Mouse (Mus musculus) macrophage (primary cell): ENCODE data around the gene 9230102O04Rik. TPM values are rescaled to one million over a fixed set of nuclear protein-coding genes. Genes with fewer than 3 reads are reported as not detected.

Experiments
- H3K27ac ChIP-seq: fragments of 350-480 bp; formaldehyde crosslinking; 2 replicates; pipeline ENCODE4 v1.9.0; 2021
- H3K36me3 ChIP-seq: fragments of 350-480 bp; formaldehyde crosslinking; 2 replicates; pipeline ENCODE4 v1.9.0; 2021; ENCODE audit errors: inconsistent target
- H3K4me3 ChIP-seq: fragments of 350-480 bp; formaldehyde crosslinking; 2 replicates; pipeline ENCODE4 v1.9.0; 2021; ENCODE audit errors: inconsistent target
- H3K79me2 ChIP-seq: fragments of 350-480 bp; formaldehyde crosslinking; 2 replicates; pipeline ENCODE4 v1.9.0; 2021; ENCODE audit errors: inconsistent target
- WGBS: methylation state at CpG from one replicate; pipeline ENCODE4 v1.1.7; 2026; ENCODE audit warnings: inconsistent platforms; ENCODE audit not compliant: missing documents; 5-methylcytosine and 5-hydroxymethylcytosine counted together
- polyA plus RNA-seq: library from polyadenylated mRNA; stranded (reverse); fragments of 250-400 nt; gene quantifications from 3 replicates; pipeline ENCODE4 v1.2.4, GENCODE M21; 2018; ENCODE audit warnings: inconsistent platforms

The 9230102O04Rik gene
- polyA plus RNA-seq, 1 experiment from 2014 or later: not detected

DNA sequence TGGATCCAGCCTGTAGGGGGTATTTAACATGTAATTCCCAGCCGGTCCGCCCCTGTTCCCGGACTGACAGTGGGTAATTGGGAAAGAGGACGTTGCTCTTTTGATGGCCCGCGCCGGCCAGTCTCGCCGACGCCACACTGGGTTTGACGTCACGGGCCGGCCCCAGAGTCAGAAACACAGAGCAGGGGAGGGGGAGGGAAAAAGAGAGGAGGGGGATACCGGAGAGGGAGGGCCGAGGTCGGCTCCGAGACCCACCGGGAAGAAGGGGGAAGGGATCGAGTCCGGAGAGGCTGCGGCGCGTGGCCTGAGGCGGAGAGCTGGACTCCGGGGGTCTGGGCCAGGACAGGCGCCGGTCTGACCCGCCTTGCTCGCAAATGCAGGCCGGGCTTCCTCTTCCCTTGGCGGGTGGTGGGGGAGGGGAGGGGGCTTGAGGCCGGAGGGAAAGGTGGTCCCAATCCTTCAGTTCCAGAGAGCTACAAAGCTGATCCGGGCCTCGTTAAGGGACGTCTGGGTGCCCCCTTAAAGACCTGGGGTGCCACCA lies 8.2 kb downstream of the 9230102O04Rik start, which contains the start of gene 4930412O13Rik:
TSS of gene 4930412O13Rik (plus strand) at position 202 of the 541 bp plus-strand sequence.
- Histone ChIP-seq H3K79me2 (no peaks in the 10 kb centered on the region), H3K4me3 (no peak within 1 kb of the TSS), H3K27ac (no peak within 1 kb of the TSS), H3K36me3 (no peaks in the 10 kb centered on the region)
- WGBS: 4% methylated on average over 30 of the region's 35 CpGs

DNA sequence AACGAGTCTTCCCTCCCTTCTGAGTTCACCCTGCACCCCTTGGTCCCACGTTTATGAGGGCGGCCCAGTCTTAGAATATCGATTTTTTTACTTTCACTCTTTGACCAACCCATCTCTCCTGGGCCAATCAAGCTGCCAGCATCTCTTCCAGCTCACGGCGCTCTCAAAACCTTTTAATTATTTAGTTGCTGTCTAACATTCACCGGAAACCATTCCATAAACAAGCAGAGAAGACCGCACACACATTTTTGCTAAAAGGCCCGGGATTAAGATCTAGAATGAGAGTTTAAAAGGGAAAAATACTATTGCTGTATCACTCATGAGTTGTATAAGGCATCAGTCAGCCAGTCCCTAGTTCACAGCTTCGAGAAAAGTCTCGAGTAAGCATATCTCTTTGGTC lies 9.1 kb downstream of the 9230102O04Rik start:
- WGBS: 16% methylated on average over 11 of the region's 11 CpGs
- H3K79me2 ChIP-seq: no peaks in the 10 kb centered on the region
- H3K4me3 ChIP-seq: no peak overlapping the region
- no peak overlapping the region for H3K27ac ChIP-seq
- no peaks in the 10 kb centered on the region for H3K36me3 ChIP-seq

DNA sequence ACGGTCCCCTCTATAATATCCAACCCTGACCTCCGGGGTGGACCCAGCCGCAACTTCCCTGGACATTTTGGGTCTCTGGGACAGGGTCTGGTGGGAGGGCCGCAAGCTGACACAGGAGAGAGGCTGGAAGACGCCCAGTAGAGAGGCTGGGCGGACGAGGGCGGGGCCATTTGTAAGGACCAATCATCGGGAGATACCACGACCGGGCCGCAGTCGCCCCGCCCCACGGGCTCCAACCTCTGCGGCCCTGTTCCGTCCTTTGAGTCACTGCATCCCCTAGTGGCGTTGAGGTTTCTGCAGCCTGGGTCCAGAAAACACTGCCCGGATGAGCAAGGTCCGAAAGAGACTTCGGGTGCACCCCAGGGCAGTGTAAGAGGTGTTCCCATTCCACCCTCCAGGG lies 9.8 kb downstream of the 9230102O04Rik start:
- no peaks in the 10 kb centered on the region for H3K36me3 ChIP-seq
- H3K27ac ChIP-seq: no peak overlapping the region
- H3K79me2 ChIP-seq: no peaks in the 10 kb centered on the region
- peak overlapping the region; percentile 41 for H3K4me3 ChIP-seq
- under 1% methylated on average over 20 of the region's 21 CpGs for WGBS

DNA sequence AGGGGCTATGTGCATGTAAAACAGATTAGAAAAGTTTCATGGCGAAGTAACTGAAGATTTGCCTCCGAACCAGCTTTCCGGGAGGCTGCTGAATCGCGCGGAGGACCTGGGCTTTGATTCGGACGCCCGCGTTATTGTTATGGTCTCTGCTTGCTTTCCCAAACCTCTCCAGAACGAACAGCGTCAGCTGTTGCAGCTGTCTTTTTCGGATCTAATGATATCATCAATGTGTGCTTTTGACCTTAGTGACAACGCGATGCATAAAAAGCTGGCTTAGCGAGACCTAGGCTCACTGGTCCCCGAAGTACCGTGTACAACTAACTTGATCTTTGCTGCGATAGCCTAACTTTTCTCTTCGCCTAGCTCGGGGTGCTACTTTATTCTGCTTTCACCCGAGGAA lies 10.2 kb downstream of the 9230102O04Rik start:
- H3K36me3 ChIP-seq: no peaks in the 10 kb centered on the region
- H3K27ac ChIP-seq: no peak overlapping the region
- H3K79me2 ChIP-seq: no peaks in the 10 kb centered on the region
- H3K4me3 ChIP-seq: peak overlapping the region; percentile 41
- WGBS: 0% methylated on average over 22 of the region's 22 CpGs

DNA sequence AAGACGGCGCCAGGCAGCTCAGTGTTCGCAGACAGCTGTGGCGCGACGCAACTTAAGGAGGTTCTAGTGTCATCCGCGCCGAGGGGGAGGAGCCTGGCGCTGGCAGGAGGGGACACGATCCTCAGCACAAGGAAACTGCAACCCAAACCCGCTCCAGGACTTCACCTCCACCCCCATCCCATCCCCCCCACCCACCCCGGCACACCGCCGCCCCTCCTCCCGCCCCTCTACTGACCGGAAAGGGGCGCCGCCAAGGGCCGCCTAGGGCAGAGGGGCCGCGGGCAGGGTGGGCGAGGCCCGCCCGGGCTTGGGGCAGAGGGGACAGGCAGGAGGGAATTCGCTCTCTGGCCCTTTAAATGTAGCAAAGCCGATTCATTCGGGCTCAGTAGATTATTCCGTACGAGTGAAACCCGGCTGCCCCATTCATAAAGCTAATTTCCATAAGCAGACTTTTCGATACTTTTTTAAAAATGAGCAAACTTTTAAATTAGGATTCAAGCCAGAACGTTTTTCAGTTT lies 10.7 kb downstream of the 9230102O04Rik start:
- Histone ChIP-seq H3K79me2 (no peaks in the 10 kb centered on the region), H3K27ac (no peak overlapping the region), H3K4me3 (peak overlapping the region; percentile 41), H3K36me3 (no peaks in the 10 kb centered on the region)
- 1% methylated on average over 23 of the region's 33 CpGs for WGBS

- no peaks in the 10 kb centered on the region for H3K79me2 ChIP-seq
- H3K36me3 ChIP-seq: no peaks in the 10 kb centered on the region
- H3K4me3 ChIP-seq: peak overlapping the region; percentile 41; the same call in 1 of the 2 replicates
- 3% methylated on average over 19 of the region's 19 CpGs for WGBS
- H3K27ac ChIP-seq: no peak overlapping the region
Measured at GRCm38 (mm10) chr2:9877966-9878563, 11.3 kb downstream of the 9230102O04Rik start.

- H3K27ac ChIP-seq: no peak overlapping the region
- 3% methylated on average over 34 of the region's 35 CpGs for WGBS
- H3K36me3 ChIP-seq: no peaks in the 10 kb centered on the region
- no peak overlapping the region for H3K4me3 ChIP-seq
- no peaks in the 10 kb centered on the region for H3K79me2 ChIP-seq
Measured at GRCm38 (mm10) chr2:9877326-9877690, 12.0 kb downstream of the 9230102O04Rik start.

DNA sequence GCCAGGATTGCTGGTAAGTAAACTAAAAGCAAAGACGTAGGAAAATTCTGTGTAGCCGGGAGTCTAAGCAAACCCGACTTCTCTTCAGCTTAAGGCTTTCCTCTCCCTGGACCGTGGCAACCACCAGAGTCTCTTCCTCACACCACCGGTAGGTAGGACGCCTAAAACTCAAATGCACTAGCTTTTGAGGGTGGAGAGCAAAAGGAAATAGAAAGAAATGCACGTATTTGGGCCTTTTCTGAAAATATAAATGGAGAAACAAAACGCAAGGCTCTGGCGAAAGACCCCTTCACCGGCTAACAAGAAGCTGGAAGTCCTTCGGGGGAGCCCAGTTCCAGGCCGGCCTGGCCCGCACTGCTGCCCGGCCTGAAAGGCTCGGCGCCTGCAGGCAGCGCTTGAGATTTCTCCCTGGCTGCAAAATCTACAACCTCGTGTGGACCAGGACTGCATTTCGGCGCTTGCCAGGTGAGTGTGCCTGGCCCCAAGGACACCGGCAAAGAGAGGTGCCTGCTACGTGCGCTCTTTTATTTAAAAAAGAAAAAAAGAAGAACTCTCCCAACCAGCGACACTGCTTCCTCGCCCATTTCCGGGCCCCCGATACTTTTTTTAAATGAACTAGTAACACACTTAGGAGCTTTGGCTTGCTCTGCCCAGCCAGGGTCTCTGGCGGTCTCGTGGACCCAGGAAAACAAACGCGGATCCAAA lies 12.6 kb downstream of the 9230102O04Rik start:
- Histone ChIP-seq H3K27ac (no peak overlapping the region), H3K36me3 (no peaks in the 10 kb centered on the region), H3K79me2 (no peaks in the 10 kb centered on the region), H3K4me3 (no peak overlapping the region)
- WGBS: 17% methylated on average over 31 of the region's 31 CpGs

DNA sequence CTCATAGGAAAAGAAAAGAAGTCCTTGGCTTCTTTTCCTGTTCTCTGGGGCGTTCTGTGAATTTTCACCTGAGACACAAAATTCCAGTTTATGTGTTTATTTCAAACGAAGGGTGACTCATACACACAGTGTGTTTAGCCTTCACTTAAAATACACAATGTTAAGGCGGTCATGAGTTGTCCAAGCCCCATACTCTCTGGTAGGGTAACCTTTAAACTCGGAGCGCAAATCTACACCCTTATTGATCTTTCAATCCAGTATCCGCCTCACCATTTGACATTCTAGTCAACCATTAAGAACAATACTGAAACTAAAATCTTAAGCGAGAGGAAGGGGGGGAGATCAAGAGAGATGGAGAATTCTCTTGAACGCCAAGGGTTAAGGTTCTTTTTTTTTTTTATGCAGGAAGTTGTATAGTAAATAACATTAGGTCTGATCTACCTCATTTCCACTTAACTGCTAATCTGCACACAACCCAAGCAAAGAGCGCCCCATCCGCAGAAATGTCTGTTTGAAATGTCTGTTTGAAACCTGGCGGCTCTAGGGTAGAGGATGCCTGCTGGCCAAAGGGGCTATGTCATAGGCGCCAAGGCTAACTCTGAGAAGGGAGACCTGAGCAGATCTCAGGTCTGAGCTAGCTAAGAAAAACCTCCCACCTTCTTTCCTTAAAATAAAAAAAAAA lies 13.5 kb downstream of the 9230102O04Rik start:
- 76% methylated on average over 12 of the region's 12 CpGs for WGBS
- H3K27ac ChIP-seq: no peak overlapping the region
- no peaks in the 10 kb centered on the region for H3K36me3 ChIP-seq
- no peak overlapping the region for H3K4me3 ChIP-seq
- no peaks in the 10 kb centered on the region for H3K79me2 ChIP-seq

DNA sequence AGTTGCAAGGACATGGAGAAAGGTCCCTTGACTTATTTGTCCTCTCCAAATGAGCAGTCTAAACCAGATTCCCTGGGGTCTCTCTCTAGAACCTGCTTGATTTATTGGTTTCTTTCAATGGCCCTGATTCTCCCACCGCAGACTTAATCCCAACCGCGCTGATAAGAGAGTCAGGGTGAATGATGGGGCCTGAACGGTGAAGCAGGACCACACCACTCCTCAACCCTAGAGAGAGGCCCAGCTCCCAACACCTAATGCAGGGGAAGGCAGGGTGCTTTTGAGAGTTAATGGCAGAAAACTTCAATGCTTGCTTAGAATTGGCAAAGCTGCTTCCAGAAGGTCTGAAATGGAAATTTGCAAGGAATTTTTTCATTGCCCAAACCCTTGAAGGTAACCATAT lies 14.1 kb downstream of the 9230102O04Rik start:
- H3K4me3 ChIP-seq: no peak overlapping the region
- WGBS: 94% methylated on average over 4 of the region's 4 CpGs

DNA sequence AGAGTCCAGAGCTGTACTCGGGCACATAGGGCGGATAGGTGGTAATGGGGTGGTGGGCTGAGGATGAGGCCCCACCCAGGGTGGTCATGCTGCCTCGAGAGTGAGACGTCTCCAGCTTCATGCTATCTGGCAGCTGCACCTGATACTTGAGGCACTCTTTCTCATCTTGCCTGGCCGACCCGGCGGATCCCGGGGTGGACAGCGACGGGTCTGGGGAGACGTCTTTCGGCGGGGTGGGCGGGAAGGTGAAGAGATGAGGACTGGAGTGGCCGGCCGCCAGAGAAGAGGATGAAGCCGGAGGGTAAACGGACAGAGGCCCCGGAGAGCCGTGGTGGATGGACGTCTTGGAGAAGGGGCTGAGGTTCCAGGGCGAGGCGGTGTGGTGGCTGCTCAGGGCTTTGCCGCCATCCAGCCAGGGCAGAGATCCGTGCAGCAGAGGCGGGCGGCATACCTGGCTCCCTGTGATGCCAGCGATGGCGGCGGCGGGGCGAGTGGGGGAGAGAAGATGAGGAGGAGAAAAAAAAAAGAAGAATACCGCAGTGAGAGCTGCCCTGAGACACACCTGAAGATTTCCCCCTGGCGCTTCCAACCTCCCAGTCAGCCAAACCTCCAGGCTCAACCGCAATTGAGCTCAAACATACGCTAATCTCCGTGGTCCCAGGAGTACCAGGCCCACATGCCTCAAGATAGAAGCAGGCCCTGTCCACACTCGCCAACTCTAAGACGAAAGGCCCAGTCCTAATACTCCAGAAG lies 14.7 kb downstream of the 9230102O04Rik start:
- Histone ChIP-seq H3K27ac (no peak overlapping the region), H3K4me3 (no peak overlapping the region), H3K79me2 (no peaks in the 10 kb centered on the region), H3K36me3 (no peaks in the 10 kb centered on the region)
- WGBS: 92% methylated on average over 34 of the region's 39 CpGs

More for the DNA sequence above, 14.1 kb downstream of the 9230102O04Rik start:
- Histone ChIP-seq H3K79me2 (no peaks in the 10 kb centered on the region), H3K27ac (no peak overlapping the region), H3K36me3 (no peaks in the 10 kb centered on the region)

- WGBS: 87% methylated on average over 2 of the region's 2 CpGs
- no peak overlapping the region for H3K27ac ChIP-seq
Measured at GRCm38 (mm10) chr2:9873757-9874156, 15.6 kb downstream of the 9230102O04Rik start.

GRCm38 (mm10) chr2:9872682-9873081 lies 16.7 kb downstream of the 9230102O04Rik start:
- H3K36me3 ChIP-seq: no peaks in the 10 kb centered on the region
- H3K4me3 ChIP-seq: no peak overlapping the region
- H3K79me2 ChIP-seq: no peaks in the 10 kb centered on the region
- no peak overlapping the region for H3K27ac ChIP-seq
- WGBS: 18% methylated on average over 12 of the region's 12 CpGs

More at GRCm38 (mm10) chr2:9873757-9874156, 15.6 kb downstream of the 9230102O04Rik start:
- H3K4me3 ChIP-seq: no peak overlapping the region
- H3K79me2 ChIP-seq: no peaks in the 10 kb centered on the region
- H3K36me3 ChIP-seq: no peaks in the 10 kb centered on the region

GRCm38 (mm10) chr2:9871798-9872197 lies 17.5 kb downstream of the 9230102O04Rik start:
- WGBS: 35% methylated on average over 6 of the region's 6 CpGs
- H3K27ac ChIP-seq: no peak overlapping the region

More at GRCm38 (mm10) chr2:9871798-9872197, 17.5 kb downstream of the 9230102O04Rik start:
- H3K4me3 ChIP-seq: no peak overlapping the region
- no peaks in the 10 kb centered on the region for H3K36me3 ChIP-seq
- no peaks in the 10 kb centered on the region for H3K79me2 ChIP-seq
